Mouse (Mus musculus) inflammation-experienced regulatory T-cells, adult 6 months (primary cell): ENCODE measurements around the gene Efhc1. TPM values are rescaled to one million over a fixed set of nuclear protein-coding genes. Genes with fewer than 3 reads are reported as not detected.

Experiments
- ATAC-seq: one replicate; pipeline ENCODE4 v1.8.0; 2017
- polyA plus RNA-seq, 3 experiments: library from polyadenylated mRNA; unstranded; fragments of 100-300 nt; shearing (Covaris generic); gene quantifications; one replicate each; pipeline ENCODE4 v1.2.1; 2017

The Efhc1 gene
- polyA plus RNA-seq, 3 experiments from 2014 or later: 0.47 to 0.87 (median 0.70) TPM

DNA sequence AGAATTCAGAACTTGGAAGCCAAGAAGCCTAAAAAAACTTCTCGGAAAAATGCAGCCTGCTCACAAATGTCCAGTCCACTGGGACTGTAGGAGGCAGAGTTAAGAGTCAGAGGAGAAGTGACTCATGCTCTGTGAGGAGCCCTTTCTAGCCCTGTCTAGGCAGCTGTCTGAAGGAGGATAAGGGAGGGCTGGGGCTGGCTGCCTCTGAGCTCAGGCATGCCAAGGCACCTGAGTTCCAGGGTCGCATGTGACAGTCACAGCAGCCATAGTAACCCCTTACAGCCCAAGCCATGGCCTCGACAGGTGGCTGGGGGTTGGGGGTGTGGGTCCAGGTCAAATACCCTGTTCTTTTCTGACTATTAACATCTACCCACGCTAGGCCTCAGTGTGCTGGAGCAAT lies 57.5 kb downstream of the Efhc1 start:
- ATAC-seq: no peak

DNA sequence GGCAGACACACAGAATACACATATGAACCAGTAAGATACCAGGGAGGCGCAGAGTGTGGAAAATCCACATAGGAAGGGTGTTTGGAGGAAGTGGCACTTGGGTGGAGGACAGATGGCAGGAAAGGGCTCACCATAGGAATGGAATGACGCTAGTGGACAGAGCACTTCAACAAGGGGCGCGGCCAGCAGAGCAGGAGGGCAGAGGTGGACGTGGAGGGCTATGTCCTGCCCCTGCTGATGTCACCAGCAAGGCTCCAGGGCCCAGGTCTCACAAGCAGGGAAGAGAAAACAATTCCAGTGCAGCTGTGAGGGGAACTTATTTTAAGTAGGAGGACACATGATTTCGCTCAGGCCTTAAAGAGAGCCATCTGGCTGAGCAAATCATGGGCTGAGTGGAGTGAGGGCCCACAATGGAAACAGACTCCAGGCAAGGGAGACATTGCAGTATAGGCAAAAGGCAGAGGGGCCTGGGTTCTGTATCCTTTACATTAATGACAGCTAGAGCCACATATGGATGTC lies 58.9 kb downstream of the Efhc1 start:
- no peak for ATAC-seq

DNA sequence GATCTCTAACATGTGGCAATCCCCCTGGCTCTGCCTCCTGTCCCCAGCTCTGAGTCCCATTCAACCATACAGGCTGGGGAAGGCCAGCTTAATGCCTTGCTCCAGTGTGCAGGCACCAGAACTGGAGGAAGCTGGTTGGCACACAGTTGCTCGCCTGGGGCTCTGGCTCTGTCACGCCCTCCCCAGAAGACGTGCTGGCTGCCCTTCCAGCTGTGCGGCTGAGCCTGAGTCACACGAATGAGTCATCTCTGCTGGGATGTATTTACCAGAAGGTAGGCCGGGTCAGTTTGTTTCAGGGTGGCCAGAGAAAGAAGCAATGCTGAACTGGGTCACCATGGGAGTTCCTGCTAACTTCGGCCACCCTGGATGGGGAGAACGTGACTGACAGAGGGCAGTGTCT lies 63.0 kb downstream of the Efhc1 start:
- no peak for ATAC-seq

DNA sequence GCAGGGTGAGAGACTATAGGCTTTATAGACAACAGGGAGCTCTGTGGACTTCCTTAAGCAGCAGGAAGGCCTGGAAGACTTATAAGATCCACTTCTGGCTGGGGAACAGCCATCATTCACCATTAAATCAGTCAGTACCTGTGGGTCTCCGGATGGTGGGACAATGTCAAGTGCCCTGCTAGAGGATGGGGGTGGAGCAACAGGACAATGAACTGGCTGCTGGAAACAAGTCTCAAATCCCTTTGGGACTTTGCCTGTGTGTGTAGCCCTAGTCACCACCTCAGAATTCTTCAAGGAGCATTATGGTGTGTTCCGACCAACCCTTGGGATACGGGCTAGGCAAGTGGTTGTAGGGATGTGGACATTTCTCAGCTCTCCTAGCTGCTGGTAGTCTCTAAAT lies 71.7 kb downstream of the Efhc1 start:
- no peak for ATAC-seq

DNA sequence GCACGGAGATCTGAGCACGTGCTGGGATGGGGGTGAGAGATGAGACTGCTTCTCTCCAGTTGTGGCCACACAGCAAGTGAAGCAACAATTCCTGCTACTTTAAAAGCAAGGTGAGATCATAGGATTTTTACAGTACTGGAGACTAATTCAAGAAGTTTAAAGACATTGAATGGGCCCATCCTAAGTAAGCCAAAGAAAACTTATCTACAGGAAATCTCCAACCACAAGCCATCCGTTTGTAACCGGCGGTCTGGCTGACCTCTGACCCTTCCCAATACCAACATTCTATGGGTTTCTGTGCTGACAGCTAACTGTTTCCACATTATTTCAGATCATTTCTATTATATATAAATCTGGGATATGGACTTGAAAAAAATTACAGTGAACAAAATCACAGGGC lies 73.8 kb downstream of the Efhc1 start:
- ATAC-seq: no peak

DNA sequence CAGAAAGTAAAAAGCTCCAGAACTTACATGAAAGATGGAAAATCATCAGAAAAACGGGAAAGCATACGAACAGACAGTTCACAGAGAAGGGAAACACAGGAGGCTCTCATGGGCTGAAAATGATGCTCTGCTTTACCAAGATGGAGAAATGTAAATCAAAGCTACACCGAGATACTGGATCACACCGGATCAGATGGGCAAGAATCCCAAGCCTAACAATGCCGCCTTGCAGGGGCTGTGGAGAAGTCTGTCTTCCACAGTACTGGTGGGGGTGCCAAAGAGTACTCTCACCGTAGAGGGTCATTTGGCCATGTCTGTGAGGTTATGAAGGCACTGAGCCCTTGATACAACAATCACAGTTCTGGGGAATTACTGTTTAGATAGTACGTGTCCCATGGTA lies 75.1 kb downstream of the Efhc1 start:
- no peak for ATAC-seq

DNA sequence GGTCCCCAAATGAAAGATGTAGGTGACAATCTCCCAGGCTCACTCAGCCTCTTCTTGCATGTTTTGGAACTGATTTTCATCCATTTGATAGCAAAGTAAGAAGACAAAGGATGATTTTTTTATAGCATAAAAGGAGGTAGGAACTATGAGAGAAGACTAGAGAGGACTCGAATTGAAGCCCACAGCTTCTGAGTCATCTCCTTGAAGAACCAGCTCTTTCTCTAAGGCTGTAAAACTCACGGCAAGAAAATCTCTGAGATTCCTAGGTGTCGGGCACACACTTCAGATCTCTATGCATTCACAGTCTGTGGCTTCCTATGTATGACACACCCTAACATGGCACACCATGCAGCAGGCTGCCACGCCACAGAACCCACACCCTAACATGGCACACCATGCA lies 77.6 kb downstream of the Efhc1 start:
- no peak for ATAC-seq

DNA sequence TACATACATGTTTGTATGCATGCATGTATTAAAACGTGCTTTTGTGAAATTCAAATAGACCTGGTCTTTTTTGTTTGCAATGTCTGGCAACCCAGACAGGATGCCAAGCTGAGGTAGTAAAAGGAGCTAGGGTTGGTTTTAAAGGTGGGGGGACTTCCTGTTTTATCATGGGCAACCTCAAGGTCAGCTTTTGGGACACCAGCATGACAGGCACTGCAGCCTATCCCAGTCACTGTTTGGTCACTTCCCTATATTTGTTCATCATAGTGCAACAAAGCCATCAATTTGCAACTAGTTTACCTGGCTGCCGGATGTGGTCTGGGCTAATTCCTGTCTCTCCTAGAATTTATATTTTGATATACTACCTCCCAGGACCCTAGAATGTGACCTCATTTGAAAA lies 80.2 kb downstream of the Efhc1 start:
- ATAC-seq: no peak

DNA sequence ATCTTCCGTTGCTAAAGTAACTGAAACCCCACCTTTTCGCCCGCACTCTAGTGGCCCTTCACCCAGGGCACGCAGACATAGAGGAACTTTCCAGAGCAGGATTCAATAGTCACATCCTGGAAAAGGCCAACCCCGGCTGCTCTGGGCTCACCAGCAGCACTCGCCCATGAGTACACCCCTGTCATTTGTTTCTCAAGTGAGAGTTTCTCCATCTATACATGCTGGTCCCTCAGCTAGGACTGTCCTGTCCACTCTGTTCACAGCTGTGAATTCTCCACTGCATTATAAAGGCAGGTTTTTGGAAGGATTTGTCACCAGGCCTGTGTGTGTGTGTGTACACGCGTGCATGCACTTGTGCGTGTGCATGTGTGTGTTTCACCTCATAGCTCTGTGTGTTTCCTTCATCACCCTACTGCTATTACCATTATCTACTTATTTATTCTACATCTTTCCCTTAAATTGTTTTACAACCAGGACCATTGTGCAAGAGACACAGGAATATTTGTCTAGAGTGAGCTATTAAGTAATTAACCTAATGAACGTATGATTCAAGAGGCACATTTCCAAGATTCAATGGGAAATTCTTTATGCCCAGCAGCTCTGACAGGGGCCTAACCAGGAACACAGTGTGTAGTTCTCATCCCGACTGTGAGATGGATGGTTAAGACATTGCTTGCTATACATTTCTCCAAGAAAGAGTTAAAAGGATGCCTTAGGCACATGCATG lies 81.8 kb downstream of the Efhc1 start:
- no peak for ATAC-seq

DNA sequence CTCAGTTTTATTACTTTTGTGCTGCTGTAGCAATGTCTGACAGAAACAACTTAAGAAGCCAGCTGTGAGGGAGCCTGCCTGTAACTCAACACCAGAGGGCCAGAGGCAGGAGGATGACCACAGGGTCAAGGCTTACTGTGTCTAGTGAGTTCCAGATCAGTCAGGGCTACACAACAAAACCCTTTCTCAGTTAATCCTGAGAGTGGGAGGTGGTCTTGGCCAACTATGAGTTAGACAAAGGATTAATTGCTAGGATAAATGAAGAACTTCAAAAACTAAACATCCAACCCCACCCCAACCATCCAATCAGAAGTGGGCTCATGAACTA lies 82.3 kb downstream of the Efhc1 start:
- no peak for ATAC-seq

DNA sequence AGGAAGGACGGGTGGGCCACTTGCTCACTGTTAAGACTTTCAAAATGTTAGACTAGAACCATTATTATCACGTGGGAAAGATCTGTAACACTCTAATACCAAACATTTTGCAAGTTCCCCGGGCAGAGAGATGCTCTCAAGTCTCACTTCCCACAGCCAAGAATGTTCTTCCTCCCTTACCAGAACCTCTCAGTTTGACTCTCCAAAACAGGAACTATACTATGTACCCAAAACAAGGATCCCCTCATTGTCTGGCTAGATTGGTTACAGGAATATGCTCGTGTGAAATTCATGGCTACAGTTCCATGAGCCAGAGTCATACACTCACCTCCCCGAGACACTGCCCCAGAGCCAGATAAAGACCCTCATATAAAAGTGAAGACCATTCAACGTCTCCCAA lies 84.5 kb downstream of the Efhc1 start:
- ATAC-seq: no peak

DNA sequence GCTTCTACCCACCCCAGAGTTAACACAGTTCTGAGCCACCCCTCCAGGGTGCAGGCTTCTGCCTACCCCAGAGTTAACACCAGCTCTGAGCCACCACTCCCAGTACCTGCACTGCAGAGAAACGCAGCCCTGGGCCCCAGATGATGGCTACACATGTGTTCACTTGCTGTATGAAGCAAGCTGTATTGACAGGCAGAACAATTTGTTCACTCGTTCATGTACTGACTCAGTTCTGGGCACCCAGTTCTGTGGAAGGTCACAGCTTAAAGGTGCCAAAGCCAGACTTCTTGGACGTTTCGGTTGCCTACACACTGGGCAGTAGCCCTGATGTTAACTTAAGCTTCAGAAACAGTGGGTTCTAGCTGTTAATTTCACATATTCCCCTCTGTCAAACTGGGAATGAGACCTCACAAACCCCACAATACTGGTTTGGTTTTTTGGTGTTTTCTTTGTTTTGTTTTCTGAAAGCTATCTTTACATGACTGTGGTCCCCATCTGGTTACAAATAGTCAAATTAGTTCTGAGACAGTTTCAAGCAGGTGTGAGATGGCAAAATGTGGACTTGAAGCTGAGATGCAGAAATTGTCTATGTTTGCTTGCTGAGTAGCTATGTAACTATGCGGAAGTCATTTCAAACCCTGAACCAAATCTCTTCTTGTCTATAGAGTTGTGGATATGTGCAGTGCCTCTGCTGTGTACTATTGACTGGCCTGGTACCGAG lies 86.6 kb downstream of the Efhc1 start:
- ATAC-seq: no peak

DNA sequence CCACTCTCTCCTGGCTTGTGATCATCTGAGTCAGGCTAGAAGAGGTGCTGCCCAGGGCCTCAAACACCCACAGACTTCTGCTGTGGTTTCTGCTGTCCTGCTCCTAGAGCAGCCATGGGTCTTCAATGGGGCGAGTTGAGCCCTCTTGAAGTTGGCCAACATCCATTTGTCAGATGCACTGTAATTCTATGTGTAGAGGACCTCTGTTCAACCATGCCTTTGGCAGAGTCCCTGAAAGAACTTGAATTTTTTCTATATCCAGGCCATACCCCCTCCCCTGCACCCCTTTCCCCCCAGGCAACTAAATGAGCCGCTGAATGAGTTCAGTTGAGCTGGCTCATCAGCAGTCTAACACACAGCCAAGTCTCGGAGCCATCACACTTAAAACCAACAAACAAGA lies 88.1 kb downstream of the Efhc1 start:
- no peak for ATAC-seq

DNA sequence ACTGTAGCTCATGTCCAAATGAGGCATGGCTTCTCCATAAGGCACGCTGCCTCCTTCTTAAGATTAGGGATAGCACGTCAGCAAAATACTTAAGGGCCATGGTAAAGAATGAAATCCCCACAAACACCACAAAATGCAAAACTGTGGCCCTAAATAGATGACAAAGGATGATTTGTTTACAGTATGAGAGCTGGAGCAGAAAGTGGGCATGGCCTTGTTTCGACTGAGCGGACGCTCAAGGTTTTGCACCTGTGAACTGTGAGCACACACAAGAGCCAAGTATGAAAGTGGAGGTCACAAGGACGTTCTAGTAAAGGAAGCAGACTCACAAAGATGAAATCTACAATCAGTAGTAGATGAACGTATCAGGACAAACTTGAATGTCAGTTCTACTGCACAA lies 88.7 kb downstream of the Efhc1 start:
- no peak for ATAC-seq

Other genes starting within 250 kb of the Efhc1 start
- gene Il17a, start 220.7 kb upstream of the Efhc1 start, polyA plus RNA-seq: under 1 TPM in 1 of 3 experiments, not detected in 2; 0.30 TPM
- gene Il17f, start 161.0 kb upstream of the Efhc1 start, polyA plus RNA-seq: 1 to 10 TPM in 1 of 3 experiments, under 1 TPM in 1, not detected in 1; 0.80 to 1.2 TPM
- gene Mcm3, start 131.3 kb upstream of the Efhc1 start, polyA plus RNA-seq: 100 to 1,000 TPM in 1 of 3 experiments, 10 to 100 TPM in 2; 42.6 to 127 (median 54.3) TPM
- 1 to 10 TPM; 3.0 to 4.8 (median 3.3) TPM for gene Paqr8, start 61.0 kb upstream of the Efhc1 start, polyA plus RNA-seq
- gene Tram2, start 127.6 kb downstream of the Efhc1 start, polyA plus RNA-seq: 1 to 10 TPM; 6.7 to 8.0 (median 7.0) TPM